Mouse (Mus musculus): ENCODE results near the gene Krtap12-1. TPM values are rescaled to one million over a fixed set of nuclear protein-coding genes. Genes with fewer than 3 reads are reported as not detected.
"Not testable (repeated sequence)": the region's sequence is repeated elsewhere in the genome, so short reads cannot be mapped to it uniquely, and the experiment has no call there.

The Krtap12-1 gene
- total RNA-seq (2015; ENCODE audit: low replicate concordance) (not detected in 2 replicates), total RNA-seq (2017; ENCODE audit: low replicate concordance) (not detected in 2 replicates)

GRCm38 (mm10) chr10:77720299-77720698 is at the start of gene Krtap12-1:
Krtap12-1 (plus strand) TSS chr10:77720599.
- not testable (repeated sequence) for ATAC-seq (replicated peaks; ENCODE audit: low FRiP score, poor library complexity, severe bottlenecking)

- ATAC-seq (replicated peaks; ENCODE audit: low FRiP score, poor library complexity, severe bottlenecking) = no peak
Measured at GRCm38 (mm10) chr10:77670710-77671109, 49.7 kb upstream of the Krtap12-1 start.

GRCm38 (mm10) chr10:77671519-77671918 is 48.9 kb upstream of the Krtap12-1 start:
- no peak for ATAC-seq (replicated peaks; ENCODE audit: low FRiP score, poor library complexity, severe bottlenecking)

GRCm38 (mm10) chr10:77673765-77674164 is 46.6 kb upstream of the Krtap12-1 start:
- no peak for ATAC-seq (replicated peaks; ENCODE audit: low FRiP score, poor library complexity, severe bottlenecking)

GRCm38 (mm10) chr10:77677562-77677961 is 42.8 kb upstream of the Krtap12-1 start:
- no peak for ATAC-seq (replicated peaks; ENCODE audit: low FRiP score, poor library complexity, severe bottlenecking)

- no peak for ATAC-seq (replicated peaks; ENCODE audit: low FRiP score, poor library complexity, severe bottlenecking)
Measured at GRCm38 (mm10) chr10:77682994-77683393, 37.4 kb upstream of the Krtap12-1 start.

- no peak for ATAC-seq (replicated peaks; ENCODE audit: low FRiP score, poor library complexity, severe bottlenecking)
Measured at GRCm38 (mm10) chr10:77684181-77684580, 36.2 kb upstream of the Krtap12-1 start.

- no peak for ATAC-seq (replicated peaks; ENCODE audit: low FRiP score, poor library complexity, severe bottlenecking)
Measured at GRCm38 (mm10) chr10:77685895-77686664, 34.3 kb upstream of the Krtap12-1 start, which contains the start of gene Tspear. Tspear (plus strand) TSS chr10:77686569.

GRCm38 (mm10) chr10:77687021-77687420 is 33.4 kb upstream of the Krtap12-1 start:
- ATAC-seq (replicated peaks; ENCODE audit: low FRiP score, poor library complexity, severe bottlenecking) = no peak

GRCm38 (mm10) chr10:77690356-77690807 is 30.0 kb upstream of the Krtap12-1 start, which contains the start of gene Gm19402:
Gm19402 (minus strand) TSS chr10:77690757.
- ATAC-seq (replicated peaks; ENCODE audit: low FRiP score, poor library complexity, severe bottlenecking) = not testable (repeated sequence)

- ATAC-seq (replicated peaks; ENCODE audit: low FRiP score, poor library complexity, severe bottlenecking) = no peak
Measured at GRCm38 (mm10) chr10:77697133-77697532, 23.3 kb upstream of the Krtap12-1 start, which contains the start of gene Gm9508. Gm9508 (minus strand) TSS chr10:77697233.

- no peak for ATAC-seq (replicated peaks; ENCODE audit: low FRiP score, poor library complexity, severe bottlenecking)
Measured at GRCm38 (mm10) chr10:77706326-77706725, 14.1 kb upstream of the Krtap12-1 start, which contains the start of gene Gm10272. Gm10272 (plus strand) TSS chr10:77706626.

GRCm38 (mm10) chr10:77709831-77710230 is 10.6 kb upstream of the Krtap12-1 start:
- no peak for ATAC-seq (replicated peaks; ENCODE audit: low FRiP score, poor library complexity, severe bottlenecking)

GRCm38 (mm10) chr10:77711157-77711556 is 9.2 kb upstream of the Krtap12-1 start, which contains the start of gene Gm10024:
Gm10024 (plus strand) TSS chr10:77711457.
- not testable (repeated sequence) for ATAC-seq (replicated peaks; ENCODE audit: low FRiP score, poor library complexity, severe bottlenecking)

- ATAC-seq (replicated peaks; ENCODE audit: low FRiP score, poor library complexity, severe bottlenecking) = no peak
Measured at GRCm38 (mm10) chr10:77713734-77714133, 6.7 kb upstream of the Krtap12-1 start.

- no peak for ATAC-seq (replicated peaks; ENCODE audit: low FRiP score, poor library complexity, severe bottlenecking)
Measured at GRCm38 (mm10) chr10:77715507-77715906, 4.9 kb upstream of the Krtap12-1 start, which contains the start of gene Gm10142. Gm10142 (plus strand) TSS chr10:77715807.

- ATAC-seq (replicated peaks; ENCODE audit: low FRiP score, poor library complexity, severe bottlenecking) = no peak
Measured at GRCm38 (mm10) chr10:77724855-77725254, 4.5 kb downstream of the Krtap12-1 start.

GRCm38 (mm10) chr10:77726186-77726585 is 5.8 kb downstream of the Krtap12-1 start, which contains the start of gene Gm10100:
Gm10100 (plus strand) TSS chr10:77726486.
- no peak for ATAC-seq (replicated peaks; ENCODE audit: low FRiP score, poor library complexity, severe bottlenecking)

GRCm38 (mm10) chr10:77728280-77728679 is 7.9 kb downstream of the Krtap12-1 start:
- no peak for ATAC-seq (replicated peaks; ENCODE audit: low FRiP score, poor library complexity, severe bottlenecking)

- no peak for ATAC-seq (replicated peaks; ENCODE audit: low FRiP score, poor library complexity, severe bottlenecking)
Measured at GRCm38 (mm10) chr10:77729241-77729640, 8.8 kb downstream of the Krtap12-1 start.

GRCm38 (mm10) chr10:77735928-77736327 is 15.5 kb downstream of the Krtap12-1 start:
- no peak for ATAC-seq (replicated peaks; ENCODE audit: low FRiP score, poor library complexity, severe bottlenecking)

All from erythroblast, adult 5-6 weeks (primary cell).